Mouse (Mus musculus) ES-E14 (cell line): ENCODE measurements at regions not wholly inside any gene's neighbourhood (a gene's known extent, or its start where the extent isn't known, plus 50 kb on each side); places are given as distances from the start of the nearest gene placed in this dataset.

Experiments used
- CHD2 ChIP-seq: IDR thresholded peaks from 2 replicates; pipeline ENCODE4 v1.6.1; 2014; ENCODE audit warnings: mild to moderate bottlenecking, low read depth, low read length, inconsistent platforms
- MAFK ChIP-seq: IDR thresholded peaks from 2 replicates; pipeline ENCODE4 v1.6.1; 2014; ENCODE audit warnings: mild to moderate bottlenecking, low read depth, low read length, inconsistent platforms; ENCODE audit not compliant: insufficient read depth
- ZC3H11A ChIP-seq: IDR thresholded peaks from 2 replicates; pipeline ENCODE4 v1.6.1; 2012; ENCODE audit warnings: low read depth, mild to moderate bottlenecking, inconsistent platforms, low read length, borderline replicate concordance
- ZNF384 ChIP-seq: IDR thresholded peaks from 2 replicates; pipeline ENCODE4 v1.6.1; 2012; ENCODE audit warnings: low read depth, low read length, inconsistent platforms

- no peak for TF ChIP-seq CHD2
- TF ChIP-seq ZC3H11A: no peak
- no peak for TF ChIP-seq MAFK
- no peak for TF ChIP-seq ZNF384
Measured at GRCm38 (mm10) chr3:29875768-29876167, 672.0 kb downstream of the Mecom start.
